Mouse (Mus musculus): ENCODE data around the gene Wdr1. TPM values are rescaled to one million over a fixed set of nuclear protein-coding genes. Genes with fewer than 3 reads are reported as not detected.
A peak's percentile ranks its signal among the peaks of the same experiment; 100 is the strongest.

Wdr1 gene
- polyA plus RNA-seq, 1 experiment from 2014 or later: 210 TPM

- Histone ChIP-seq H3K36me3 (ENCODE audit: control insufficient read depth, insufficient read depth, low read length) (no peaks in the 10 kb centered on the region), H3K4me2 (replicated peaks; ENCODE audit: low read depth, low read length) (no peak overlapping the region), H3K4me1 (ENCODE audit: control insufficient read depth, insufficient read depth, low read length) (peaks cover 3% of the 10 kb centered on the region; the same call in 1 of the 2 replicates), H3K9me3 (ENCODE audit: control insufficient read depth, low read length) (no peaks in the 10 kb centered on the region), H3K27ac (ENCODE audit: low read depth, low read length) (no peak overlapping the region), H3K9ac (ENCODE audit: low read depth, low read length) (no peak overlapping the region), H3K4me3 (ENCODE audit: low read length) (no peak overlapping the region), H3K27me3 (ENCODE audit: control insufficient read depth, insufficient read depth, low read length) (no peaks in the 10 kb centered on the region)
- WGBS: 85% methylated on average over 4 of the region's 4 CpGs
- ATAC-seq (ENCODE audit: low FRiP score, low TSS enrichment): no peak
These were observed 53.5 kb downstream of the Wdr1 start for GRCm38 (mm10) chr5:38509568-38509967.

- no peak overlapping the region for H3K4me2 ChIP-seq (replicated peaks; ENCODE audit: low read depth, low read length)
- WGBS: 67% methylated on average over 3 of the region's 3 CpGs
- H3K9ac ChIP-seq (ENCODE audit: low read depth, low read length): 0 out of 2 replicates have a peak overlapping the region, but pooled peaks have one; percentile 2
- H3K4me3 ChIP-seq (ENCODE audit: low read length): no peak overlapping the region
- no peaks in the 10 kb centered on the region for H3K36me3 ChIP-seq (ENCODE audit: control insufficient read depth, insufficient read depth, low read length)
- no peaks in the 10 kb centered on the region for H3K27me3 ChIP-seq (ENCODE audit: control insufficient read depth, insufficient read depth, low read length)
- ATAC-seq (ENCODE audit: low FRiP score, low TSS enrichment): peak; percentile 49
- 0 out of 2 replicates have a peak overlapping the region, but pooled peaks have one; percentile 30 for H3K27ac ChIP-seq (ENCODE audit: low read depth, low read length)
- H3K9me3 ChIP-seq (ENCODE audit: control insufficient read depth, low read length): no peaks in the 10 kb centered on the region
- peaks cover 3% of the 10 kb centered on the region; the same call in 1 of the 2 replicates for H3K4me1 ChIP-seq (ENCODE audit: control insufficient read depth, insufficient read depth, low read length)
These were observed 57.6 kb downstream of the Wdr1 start for GRCm38 (mm10) chr5:38505435-38505765.

GRCm38 (mm10) chr5:38504747-38505434, 58.1 kb downstream of the Wdr1 start:
- no peaks in the 10 kb centered on the region for H3K36me3 ChIP-seq (ENCODE audit: control insufficient read depth, insufficient read depth, low read length)
- ATAC-seq (ENCODE audit: low FRiP score, low TSS enrichment): peak; percentile 28; the same call in 1 of the 2 replicates
- peaks cover 3% of the 10 kb centered on the region; the same call in 1 of the 2 replicates for H3K4me1 ChIP-seq (ENCODE audit: control insufficient read depth, insufficient read depth, low read length)
- H3K27ac ChIP-seq (ENCODE audit: low read depth, low read length): 0 out of 2 replicates have a peak overlapping the region, but pooled peaks have one; percentile 30
- no peaks in the 10 kb centered on the region for H3K9me3 ChIP-seq (ENCODE audit: control insufficient read depth, low read length)
- H3K9ac ChIP-seq (ENCODE audit: low read depth, low read length): no peak overlapping the region
- WGBS: 54% methylated on average over 6 of the region's 6 CpGs
- H3K27me3 ChIP-seq (ENCODE audit: control insufficient read depth, insufficient read depth, low read length): no peaks in the 10 kb centered on the region
- no peak overlapping the region for H3K4me3 ChIP-seq (ENCODE audit: low read length)
- H3K4me2 ChIP-seq (replicated peaks; ENCODE audit: low read depth, low read length): no peak overlapping the region

GRCm38 (mm10) chr5:38504116-38504515, 58.9 kb downstream of the Wdr1 start:
- no peak overlapping the region for H3K4me2 ChIP-seq (replicated peaks; ENCODE audit: low read depth, low read length)
- H3K36me3 ChIP-seq (ENCODE audit: control insufficient read depth, insufficient read depth, low read length): no peaks in the 10 kb centered on the region
- H3K4me3 ChIP-seq (ENCODE audit: low read length): no peak overlapping the region
- no peak overlapping the region for H3K9ac ChIP-seq (ENCODE audit: low read depth, low read length)
- H3K27me3 ChIP-seq (ENCODE audit: control insufficient read depth, insufficient read depth, low read length): no peaks in the 10 kb centered on the region
- WGBS: 84% methylated on average over 1 of the region's 1 CpGs
- H3K9me3 ChIP-seq (ENCODE audit: control insufficient read depth, low read length): no peaks in the 10 kb centered on the region
- H3K27ac ChIP-seq (ENCODE audit: low read depth, low read length): no peak overlapping the region
- peaks cover 3% of the 10 kb centered on the region; the same call in 1 of the 2 replicates for H3K4me1 ChIP-seq (ENCODE audit: control insufficient read depth, insufficient read depth, low read length)
- ATAC-seq (ENCODE audit: low FRiP score, low TSS enrichment): no peak

- Histone ChIP-seq H3K9me3 (ENCODE audit: control insufficient read depth, low read length) (no peaks in the 10 kb centered on the region), H3K4me2 (replicated peaks; ENCODE audit: low read depth, low read length) (no peak within 1 kb of the TSS), H3K4me1 (ENCODE audit: control insufficient read depth, insufficient read depth, low read length) (peaks cover 3% of the 10 kb centered on the region; the same call in 1 of the 2 replicates), H3K27ac (ENCODE audit: low read depth, low read length) (no peak within 1 kb of the TSS), H3K36me3 (ENCODE audit: control insufficient read depth, insufficient read depth, low read length) (no peaks in the 10 kb centered on the region), H3K4me3 (ENCODE audit: low read length) (no peak within 1 kb of the TSS), H3K27me3 (ENCODE audit: control insufficient read depth, insufficient read depth, low read length) (no peaks in the 10 kb centered on the region), H3K9ac (ENCODE audit: low read depth, low read length) (no peak within 1 kb of the TSS)
- WGBS: 90% methylated on average over 4 of the region's 4 CpGs
- ATAC-seq (ENCODE audit: low FRiP score, low TSS enrichment): no peak
These were observed 60.0 kb downstream of the Wdr1 start, which contains the start of gene Slc2a9 for GRCm38 (mm10) chr5:38502992-38503391. Gene Slc2a9 (minus strand): TSS chr5:38503143.

GRCm38 (mm10) chr5:38500043-38500442, 63.0 kb downstream of the Wdr1 start:
- H3K4me1 ChIP-seq (ENCODE audit: control insufficient read depth, insufficient read depth, low read length): no peaks in the 10 kb centered on the region
- 88% methylated on average over 8 of the region's 8 CpGs for WGBS

GRCm38 (mm10) chr5:38499316-38499811, 63.7 kb downstream of the Wdr1 start:
- no peak overlapping the region for H3K27ac ChIP-seq (ENCODE audit: low read depth, low read length)
- H3K9me3 ChIP-seq (ENCODE audit: control insufficient read depth, low read length): no peaks in the 10 kb centered on the region
- H3K36me3 ChIP-seq (ENCODE audit: control insufficient read depth, insufficient read depth, low read length): no peaks in the 10 kb centered on the region
- 78% methylated on average over 7 of the region's 7 CpGs for WGBS
- no peak overlapping the region for H3K9ac ChIP-seq (ENCODE audit: low read depth, low read length)
- no peaks in the 10 kb centered on the region for H3K4me1 ChIP-seq (ENCODE audit: control insufficient read depth, insufficient read depth, low read length)
- no peak overlapping the region for H3K4me2 ChIP-seq (replicated peaks; ENCODE audit: low read depth, low read length)
- H3K27me3 ChIP-seq (ENCODE audit: control insufficient read depth, insufficient read depth, low read length): no peaks in the 10 kb centered on the region
- no peak overlapping the region for H3K4me3 ChIP-seq (ENCODE audit: low read length)
- peak; percentile 43; the same call in 1 of the 2 replicates for ATAC-seq (ENCODE audit: low FRiP score, low TSS enrichment)

More at GRCm38 (mm10) chr5:38500043-38500442, 63.0 kb downstream of the Wdr1 start:
- Histone ChIP-seq H3K27ac (ENCODE audit: low read depth, low read length) (no peak overlapping the region), H3K4me2 (replicated peaks; ENCODE audit: low read depth, low read length) (no peak overlapping the region), H3K4me3 (ENCODE audit: low read length) (no peak overlapping the region), H3K36me3 (ENCODE audit: control insufficient read depth, insufficient read depth, low read length) (no peaks in the 10 kb centered on the region), H3K9ac (ENCODE audit: low read depth, low read length) (no peak overlapping the region), H3K27me3 (ENCODE audit: control insufficient read depth, insufficient read depth, low read length) (no peaks in the 10 kb centered on the region), H3K9me3 (ENCODE audit: control insufficient read depth, low read length) (no peaks in the 10 kb centered on the region)
- no peak for ATAC-seq (ENCODE audit: low FRiP score, low TSS enrichment)

GRCm38 (mm10) chr5:38498479-38498878, 64.5 kb downstream of the Wdr1 start:
- Histone ChIP-seq H3K27ac (ENCODE audit: low read depth, low read length) (no peak overlapping the region), H3K27me3 (ENCODE audit: control insufficient read depth, insufficient read depth, low read length) (no peaks in the 10 kb centered on the region), H3K9ac (ENCODE audit: low read depth, low read length) (no peak overlapping the region), H3K4me3 (ENCODE audit: low read length) (no peak overlapping the region), H3K9me3 (ENCODE audit: control insufficient read depth, low read length) (no peaks in the 10 kb centered on the region), H3K4me2 (replicated peaks; ENCODE audit: low read depth, low read length) (no peak overlapping the region), H3K4me1 (ENCODE audit: control insufficient read depth, insufficient read depth, low read length) (no peaks in the 10 kb centered on the region), H3K36me3 (ENCODE audit: control insufficient read depth, insufficient read depth, low read length) (no peaks in the 10 kb centered on the region)
- WGBS: 64% methylated on average over 5 of the region's 5 CpGs
- no peak for ATAC-seq (ENCODE audit: low FRiP score, low TSS enrichment)

GRCm38 (mm10) chr5:38496491-38497057, 66.4 kb downstream of the Wdr1 start:
- Histone ChIP-seq H3K9ac (ENCODE audit: low read depth, low read length) (no peak overlapping the region), H3K4me1 (ENCODE audit: control insufficient read depth, insufficient read depth, low read length) (no peaks in the 10 kb centered on the region), H3K36me3 (ENCODE audit: control insufficient read depth, insufficient read depth, low read length) (no peaks in the 10 kb centered on the region), H3K27me3 (ENCODE audit: control insufficient read depth, insufficient read depth, low read length) (no peaks in the 10 kb centered on the region), H3K9me3 (ENCODE audit: control insufficient read depth, low read length) (no peaks in the 10 kb centered on the region), H3K27ac (ENCODE audit: low read depth, low read length) (no peak overlapping the region), H3K4me2 (replicated peaks; ENCODE audit: low read depth, low read length) (no peak overlapping the region), H3K4me3 (ENCODE audit: low read length) (no peak overlapping the region)
- 71% methylated on average over 8 of the region's 8 CpGs for WGBS
- no peak for ATAC-seq (ENCODE audit: low FRiP score, low TSS enrichment)
